Mouse (Mus musculus): ENCODE measurements around the gene Vdr. TPM values are rescaled to one million over a fixed set of nuclear protein-coding genes. Genes with fewer than 3 reads are reported as not detected.
A peak's percentile ranks its signal among the peaks of the same experiment; 100 is the strongest.

The Vdr gene
- 10 to 100 TPM in 1 of 2 experiments, 1 to 10 TPM in 1; 6.6 to 17.1 TPM for total RNA-seq (2021)
- polyA plus RNA-seq (2012; rRNA removed) = 2.7 and 5.8 TPM in 2 replicates
- long read RNA-seq, full-length matches to known transcripts = 4 of 6 reads
- long read RNA-seq, partial matches to known transcripts = 1 of 6 reads
- long read RNA-seq, other reads (novel, unspliced or antisense) = 1 of 6 reads

GRCm38 (mm10) chr15:97910530-97910929, at the start of gene Vdr:
Gene Vdr (minus strand): TSS chr15:97910630.
- DNase-seq = no peak

- no peak for DNase-seq
Observed at GRCm38 (mm10) chr15:97956416-97956815, 46.0 kb upstream of the Vdr start.

GRCm38 (mm10) chr15:97955742-97956141, 45.3 kb upstream of the Vdr start:
- no peak for DNase-seq

- DNase-seq = no peak
Observed at GRCm38 (mm10) chr15:97955286-97955685, 44.9 kb upstream of the Vdr start.

GRCm38 (mm10) chr15:97954671-97955070, 44.2 kb upstream of the Vdr start:
- no peak for DNase-seq

GRCm38 (mm10) chr15:97952889-97953189, 42.4 kb upstream of the Vdr start:
- no peak for DNase-seq

- DNase-seq = peak; percentile 48
Observed at GRCm38 (mm10) chr15:97952137-97952888, 41.9 kb upstream of the Vdr start.

- no peak for DNase-seq
Observed at GRCm38 (mm10) chr15:97950240-97950639, 39.8 kb upstream of the Vdr start.

GRCm38 (mm10) chr15:97949706-97950105, 39.3 kb upstream of the Vdr start:
- no peak for DNase-seq

GRCm38 (mm10) chr15:97948720-97949119, 38.3 kb upstream of the Vdr start:
- no peak for DNase-seq

- DNase-seq = no peak
Observed at GRCm38 (mm10) chr15:97945656-97946315, 35.4 kb upstream of the Vdr start.

- DNase-seq = no peak
Observed at GRCm38 (mm10) chr15:97944919-97945574, 34.6 kb upstream of the Vdr start.

- no peak for DNase-seq
Observed at GRCm38 (mm10) chr15:97943356-97943755, 32.9 kb upstream of the Vdr start.

GRCm38 (mm10) chr15:97942538-97942937, 32.1 kb upstream of the Vdr start:
- no peak for DNase-seq

- no peak for DNase-seq
Observed at GRCm38 (mm10) chr15:97941306-97941705, 30.9 kb upstream of the Vdr start.

- DNase-seq = no peak
Observed at GRCm38 (mm10) chr15:97940088-97940487, 29.7 kb upstream of the Vdr start.

GRCm38 (mm10) chr15:97938580-97938979, 28.1 kb upstream of the Vdr start:
- no peak for DNase-seq

GRCm38 (mm10) chr15:97932441-97932840, 22.0 kb upstream of the Vdr start:
- no peak for DNase-seq

GRCm38 (mm10) chr15:97929259-97929824, 18.9 kb upstream of the Vdr start:
- DNase-seq = no peak

- no peak for DNase-seq
Observed at GRCm38 (mm10) chr15:97927821-97928220, 17.4 kb upstream of the Vdr start.

GRCm38 (mm10) chr15:97927018-97927417, 16.6 kb upstream of the Vdr start:
- DNase-seq = no peak

GRCm38 (mm10) chr15:97922421-97922820, 12.0 kb upstream of the Vdr start:
- no peak for DNase-seq

GRCm38 (mm10) chr15:97921796-97922195, 11.4 kb upstream of the Vdr start:
- DNase-seq = no peak
